Mouse (Mus musculus) intestine, embryonic 15.5 days (tissue): ENCODE results near the gene Elob. TPM values are rescaled to one million over a fixed set of nuclear protein-coding genes. Genes with fewer than 3 reads are reported as not detected.

Source experiments
- ATAC-seq: fragments of 200-750 bp; cut with Nextera tagmentation; 2 replicates; pipeline ENCODE4 v1.8.0; 2017; ENCODE audit warnings: moderate TSS enrichment, moderate library complexity
- H3K27ac ChIP-seq: fragments of 300-500 bp; sonication (generic); 2 replicates; pipeline ENCODE4 v1.5.1; 2015; ENCODE audit warnings: mild to moderate bottlenecking, inconsistent platforms
- H3K27me3 ChIP-seq: fragments of 300-500 bp; sonication (generic); replicated peaks from 2 replicates; pipeline ENCODE4 v1.6.1; 2015; ENCODE audit warnings: inconsistent platforms
- H3K36me3 ChIP-seq: fragments of 300-500 bp; sonication (generic); 2 replicates; pipeline ENCODE4 v1.6.1; 2015; ENCODE audit warnings: inconsistent platforms
- H3K4me1 ChIP-seq: fragments of 300-500 bp; sonication (generic); replicated peaks from 2 replicates; pipeline ENCODE4 v1.6.1; 2015; ENCODE audit warnings: inconsistent platforms
- H3K4me2 ChIP-seq: fragments of 300-500 bp; sonication (generic); replicated peaks from 2 replicates; pipeline ENCODE4 v1.6.1; 2015; ENCODE audit warnings: mild to moderate bottlenecking, inconsistent platforms
- H3K4me3 ChIP-seq: fragments of 300-500 bp; sonication (generic); replicated peaks from 2 replicates; pipeline ENCODE4 v1.5.1; 2015; ENCODE audit warnings: inconsistent platforms
- H3K9ac ChIP-seq: fragments of 300-500 bp; sonication (generic); 2 replicates; pipeline ENCODE4 v1.6.1; 2015; ENCODE audit warnings: inconsistent platforms
- H3K9me3 ChIP-seq: fragments of 300-500 bp; sonication (generic); 2 replicates; pipeline ENCODE4 v1.6.1; 2016; ENCODE audit warnings: inconsistent platforms
- WGBS: fragments of 180-500 bp; shearing (Covaris S2); methylation state at CpG from one replicate; pipeline ENCODE4 v1.1.7; 2015; 5-methylcytosine and 5-hydroxymethylcytosine counted together
- polyA plus RNA-seq: library from polyadenylated mRNA; unstranded; fragments of >200 nt; fragmentation: Nextera tagmentation; extraction: Ambion mirVana; gene quantifications from 2 replicates; pipeline ENCODE4 v1.2.1, GENCODE M21; 2015

The Elob gene
- polyA plus RNA-seq, 1 experiment from 2014 or later = 939 TPM

GRCm38 (mm10) chr17:23850853-23851749 lies 22.2 kb upstream of the Elob start:
- Histone ChIP-seq H3K27me3 (no peaks in the 10 kb centered on the region), H3K27ac (peak overlapping the region; percentile 52; the same call in 1 of the 2 replicates), H3K4me2 (0 out of 2 replicates have a peak overlapping the region, but pooled peaks have one; percentile 19), H3K9me3 (no peaks in the 10 kb centered on the region), H3K9ac (no peak overlapping the region), H3K36me3 (no peaks in the 10 kb centered on the region), H3K4me1 (no peaks in the 10 kb centered on the region), H3K4me3 (no peak overlapping the region)
- WGBS = 52% methylated on average over 19 of the region's 19 CpGs
- ATAC-seq = peak; percentile 88

GRCm38 (mm10) chr17:23850028-23850427 lies 21.1 kb upstream of the Elob start:
- no peak overlapping the region for H3K4me3 ChIP-seq
- no peaks in the 10 kb centered on the region for H3K36me3 ChIP-seq
- no peak overlapping the region for H3K27ac ChIP-seq
- 69% methylated on average over 2 of the region's 2 CpGs for WGBS
- no peaks in the 10 kb centered on the region for H3K4me1 ChIP-seq
- no peak overlapping the region for H3K4me2 ChIP-seq
- H3K9ac ChIP-seq = no peak overlapping the region
- no peaks in the 10 kb centered on the region for H3K27me3 ChIP-seq
- no peaks in the 10 kb centered on the region for H3K9me3 ChIP-seq
- ATAC-seq = no peak

DNA sequence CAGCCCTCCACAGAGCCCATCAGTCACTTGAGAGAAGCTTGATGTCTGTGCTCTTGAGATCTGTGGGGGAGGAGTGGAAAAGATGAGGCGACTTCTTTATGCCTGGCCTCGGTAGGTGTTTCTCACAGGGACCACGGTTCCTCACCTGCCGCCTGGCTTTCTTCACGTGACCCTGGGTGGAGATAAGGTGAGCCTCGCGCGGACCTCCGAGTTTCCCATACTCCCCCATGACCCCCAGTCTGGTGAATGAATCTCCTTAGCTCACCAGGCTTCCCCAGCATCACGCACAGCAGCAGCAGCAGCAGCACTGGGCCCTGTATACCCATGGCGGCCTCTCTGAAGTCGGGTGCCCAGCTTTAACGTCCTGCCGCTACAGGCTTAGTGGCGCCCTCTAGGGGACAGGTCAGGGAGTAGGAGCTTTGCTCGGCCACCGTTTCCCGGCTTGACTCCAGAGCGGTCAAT lies 14.9 kb upstream of the Elob start, which contains the start of the genes Prss32 and Prss41:
Prss32 (plus strand) TSS at position 44 of the 462 bp plus-strand sequence.
Prss41 (minus strand) TSS at position 361 of the 462 bp plus-strand sequence.
- WGBS = 16% methylated on average over 19 of the region's 19 CpGs
- no peaks in the 10 kb centered on the region for H3K9me3 ChIP-seq
- H3K36me3 ChIP-seq = no peaks in the 10 kb centered on the region
- 0 out of 2 replicates have a peak within 1 kb of the TSS, but pooled peaks have one; percentile 10 for H3K4me3 ChIP-seq
- no peaks in the 10 kb centered on the region for H3K27me3 ChIP-seq
- H3K4me2 ChIP-seq = peak within 1 kb of the TSS; percentile 51
- ATAC-seq = peak; percentile 66
- no peaks in the 10 kb centered on the region for H3K4me1 ChIP-seq
- no peak within 1 kb of the TSS for H3K27ac ChIP-seq
- no peak within 1 kb of the TSS for H3K9ac ChIP-seq

- Histone ChIP-seq H3K4me2 (peak overlapping the region; percentile 51), H3K27ac (no peak overlapping the region), H3K4me1 (no peaks in the 10 kb centered on the region), H3K36me3 (no peaks in the 10 kb centered on the region), H3K9me3 (no peaks in the 10 kb centered on the region), H3K27me3 (no peaks in the 10 kb centered on the region), H3K4me3 (no peak overlapping the region), H3K9ac (no peak overlapping the region)
- 49% methylated on average over 23 of the region's 23 CpGs for WGBS
- ATAC-seq = peak; percentile 44
These were observed 14.3 kb upstream of the Elob start for GRCm38 (mm10) chr17:23843141-23843811.

DNA sequence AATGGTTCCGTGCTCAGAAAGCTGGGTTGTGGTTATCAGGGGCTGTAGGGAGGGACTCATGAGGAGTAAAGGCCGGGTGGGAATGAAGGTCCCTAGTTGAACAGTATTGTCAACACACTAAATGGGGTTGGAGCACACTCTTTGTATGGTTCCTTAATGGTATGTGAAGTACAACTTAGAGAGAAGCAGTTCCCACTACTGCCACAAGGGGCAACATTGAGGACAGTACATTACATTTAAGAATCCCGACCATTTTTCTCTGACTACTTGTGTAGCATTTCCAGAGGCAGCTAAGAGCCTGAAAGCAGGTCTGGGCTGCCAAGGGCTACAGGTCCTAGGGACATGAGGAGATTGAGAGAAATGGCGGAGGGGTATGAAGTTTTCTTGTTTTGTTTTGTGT lies 12.2 kb upstream of the Elob start:
- H3K9ac ChIP-seq = no peak overlapping the region
- no peak for ATAC-seq
- no peaks in the 10 kb centered on the region for H3K9me3 ChIP-seq
- H3K27ac ChIP-seq = no peak overlapping the region
- no peaks in the 10 kb centered on the region for H3K36me3 ChIP-seq
- peaks cover 4% of the 10 kb centered on the region; the same call in 1 of the 2 replicates for H3K27me3 ChIP-seq
- H3K4me2 ChIP-seq = no peak overlapping the region
- 33% methylated on average over 4 of the region's 4 CpGs for WGBS
- H3K4me3 ChIP-seq = no peak overlapping the region
- H3K4me1 ChIP-seq = no peaks in the 10 kb centered on the region

- no peak within 1 kb of the TSS for H3K27ac ChIP-seq
- H3K9ac ChIP-seq = no peak within 1 kb of the TSS
- ATAC-seq = no peak
- no peaks in the 10 kb centered on the region for H3K4me1 ChIP-seq
- no peaks in the 10 kb centered on the region for H3K9me3 ChIP-seq
- H3K36me3 ChIP-seq = no peaks in the 10 kb centered on the region
- H3K4me2 ChIP-seq = no peak within 1 kb of the TSS
- WGBS = 76% methylated on average over 8 of the region's 8 CpGs
- H3K4me3 ChIP-seq = no peak within 1 kb of the TSS
- peaks cover 10% of the 10 kb centered on the region for H3K27me3 ChIP-seq
These were observed 7.2 kb upstream of the Elob start, which contains the start of gene Prss33 for GRCm38 (mm10) chr17:23836006-23836575. TSS of gene Prss33 (minus strand) at chr17:23836056.

- no peak overlapping the region for H3K4me3 ChIP-seq
- whole genome bisulfite sequencing = 97% methylated on average over 1 of the region's 1 CpGs
- no peak overlapping the region for H3K9ac ChIP-seq
- ATAC-seq = no peak
- no peaks in the 10 kb centered on the region for H3K9me3 ChIP-seq
- H3K27me3 ChIP-seq = peaks cover 7% of the 10 kb centered on the region
- no peak overlapping the region for H3K4me2 ChIP-seq
- no peak overlapping the region for H3K27ac ChIP-seq
- H3K4me1 ChIP-seq = peaks cover 5% of the 10 kb centered on the region
- peaks cover 3% of the 10 kb centered on the region; the same call in 1 of the 2 replicates for H3K36me3 ChIP-seq
These were observed 2.3 kb upstream of the Elob start for GRCm38 (mm10) chr17:23831201-23831600.

GRCm38 (mm10) chr17:23828271-23829001 lies 500 bp downstream of the Elob start:
- peak; percentile 83 for ATAC-seq
- Histone ChIP-seq H3K36me3 (peaks cover 24% of the 10 kb centered on the region), H3K9ac (peak overlapping the region; percentile 73), H3K9me3 (no peaks in the 10 kb centered on the region), H3K4me3 (peak overlapping the region; percentile 74), H3K27ac (peak overlapping the region; percentile 82), H3K4me1 (peaks cover 5% of the 10 kb centered on the region), H3K4me2 (peak overlapping the region; percentile 66), H3K27me3 (0 out of 2 replicates have a peak, but pooled peaks cover 2% of the 10 kb centered on the region)
- WGBS = under 1% methylated on average over 47 of the region's 47 CpGs

DNA sequence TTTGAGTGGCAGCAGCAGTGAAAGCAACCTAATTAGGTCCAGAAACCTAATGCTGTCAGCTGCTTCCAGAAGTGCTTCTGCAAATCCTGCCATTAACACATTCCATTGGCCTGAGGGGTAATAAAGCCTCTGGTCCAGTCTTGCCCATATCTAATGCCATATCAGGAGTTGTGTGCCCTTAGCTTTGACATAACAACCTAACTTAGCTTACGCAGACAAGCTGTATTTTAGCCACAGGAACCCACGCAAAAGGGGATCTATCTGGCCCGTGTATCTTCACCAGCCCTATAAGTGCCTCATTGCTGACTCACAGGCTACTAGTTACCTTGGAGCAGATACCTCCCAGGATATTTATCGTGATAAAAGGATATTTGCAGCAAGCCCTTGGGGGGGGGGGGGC lies 3.3 kb downstream of the Elob start:
- Histone ChIP-seq H3K4me2 (no peak overlapping the region), H3K27ac (no peak overlapping the region), H3K36me3 (peaks cover 51% of the 10 kb centered on the region), H3K9me3 (no peaks in the 10 kb centered on the region), H3K4me1 (peaks cover 5% of the 10 kb centered on the region), H3K9ac (no peak overlapping the region), H3K27me3 (no peaks in the 10 kb centered on the region), H3K4me3 (no peak overlapping the region)
- ATAC-seq = no peak
- 78% methylated on average over 4 of the region's 4 CpGs for WGBS

DNA sequence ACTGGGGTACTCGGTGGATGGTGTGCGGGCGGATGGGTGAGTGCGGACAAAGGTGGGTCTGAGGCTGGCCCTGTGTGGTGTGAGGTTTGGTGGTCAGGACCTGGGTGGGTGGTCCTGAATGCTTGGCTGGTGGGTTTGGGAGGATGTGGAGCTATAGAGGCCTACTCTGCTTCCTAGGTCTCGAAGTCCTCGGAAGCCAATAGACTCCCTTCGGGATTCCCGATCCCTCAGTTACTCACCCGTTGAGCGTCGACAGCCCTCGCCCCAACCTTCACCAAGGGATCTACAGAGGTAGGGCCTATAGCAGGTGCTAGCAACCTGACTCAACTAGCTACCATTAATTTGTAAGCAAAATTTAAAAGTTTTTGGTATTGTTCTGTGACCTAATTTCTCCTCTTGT lies 5.3 kb downstream of the Elob start:
- Histone ChIP-seq H3K27ac (no peak overlapping the region; the same call in 1 of the 2 replicates), H3K4me1 (peaks cover 5% of the 10 kb centered on the region), H3K4me3 (no peak overlapping the region), H3K36me3 (peaks cover 70% of the 10 kb centered on the region), H3K9me3 (peaks cover 5% of the 10 kb centered on the region; the same call in 1 of the 2 replicates), H3K4me2 (no peak overlapping the region), H3K27me3 (no peaks in the 10 kb centered on the region), H3K9ac (no peak overlapping the region)
- 91% methylated on average over 12 of the region's 12 CpGs for WGBS
- peak; percentile 13; the same call in 1 of the 2 replicates for ATAC-seq

DNA sequence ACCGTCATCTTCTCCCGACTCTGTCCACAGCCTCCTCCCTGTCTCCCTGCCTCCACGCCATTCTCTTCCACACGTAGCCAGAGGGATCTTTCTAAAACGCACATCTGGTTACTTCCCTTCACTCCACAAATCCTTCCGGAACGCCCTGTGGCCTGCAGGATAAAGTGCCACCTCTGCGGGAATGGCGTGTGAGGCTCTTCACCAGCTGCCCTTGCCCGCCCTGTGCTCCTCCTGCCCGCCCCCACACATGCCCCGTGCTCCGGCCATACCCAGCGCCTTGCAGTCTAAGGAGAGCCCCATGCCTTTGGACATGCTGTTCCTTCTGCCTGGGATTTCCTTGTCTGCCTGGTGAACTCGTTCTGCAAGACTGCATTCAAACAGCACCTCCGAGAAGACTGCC lies 5.9 kb downstream of the Elob start:
- ATAC-seq = 0 out of 2 replicates have a peak, but pooled peaks have one; percentile 10
- WGBS = 82% methylated on average over 16 of the region's 16 CpGs

More for the DNA sequence above, 5.9 kb downstream of the Elob start:
- H3K9me3 ChIP-seq = peaks cover 5% of the 10 kb centered on the region; the same call in 1 of the 2 replicates
- no peaks in the 10 kb centered on the region for H3K27me3 ChIP-seq
- H3K4me3 ChIP-seq = no peak overlapping the region
- peaks cover 76% of the 10 kb centered on the region for H3K36me3 ChIP-seq
- H3K4me2 ChIP-seq = no peak overlapping the region
- H3K27ac ChIP-seq = no peak overlapping the region; the same call in 1 of the 2 replicates
- H3K4me1 ChIP-seq = peaks cover 5% of the 10 kb centered on the region
- no peak overlapping the region for H3K9ac ChIP-seq
